Mouse (Mus musculus): ENCODE measurements at regions not wholly inside any gene's neighbourhood (a gene's known extent, or its start where the extent isn't known, plus 50 kb on each side); places are given as distances from the start of the nearest gene placed in this dataset.
"Not testable (repeated sequence)": the region's sequence is repeated elsewhere in the genome, so short reads cannot be mapped to it uniquely, and the experiment has no call there.

- no peaks in the 10 kb centered on the region for H3K4me1 ChIP-seq (replicated peaks; ENCODE audit: control insufficient read depth, insufficient read depth, low read length)
- no peak for ATAC-seq
- WGBS = 74% methylated on average over 6 of the region's 6 CpGs
- H3K4me2 ChIP-seq (replicated peaks; ENCODE audit: low read depth) = no peak overlapping the region
- H3K36me3 ChIP-seq (ENCODE audit: control insufficient read depth, insufficient read depth) = no peaks in the 10 kb centered on the region
- H3K27ac ChIP-seq (ENCODE audit: low read depth, low read length) = no peak overlapping the region
- TF ChIP-seq CTCF (IDR thresholded peaks at IDR 0.05; ENCODE audit: low read depth) = no peak
- no peaks in the 10 kb centered on the region for H3K9me3 ChIP-seq (ENCODE audit: control insufficient read depth)
- H3K9ac ChIP-seq (ENCODE audit: low read depth, low read length) = no peak overlapping the region
- no peaks in the 10 kb centered on the region for H3K27me3 ChIP-seq (replicated peaks; ENCODE audit: control insufficient read depth, insufficient read depth, low read length)
- H3K4me3 ChIP-seq (ENCODE audit: low read depth, low read length) = no peak overlapping the region
These were observed 71.1 kb upstream of the Ezr start for GRCm38 (mm10) chr17:6853641-6854040.

GRCm38 (mm10) chr17:6852177-6852947 lies 69.8 kb upstream of the Ezr start:
- Histone ChIP-seq H3K4me2 (replicated peaks; ENCODE audit: low read depth) (no peak overlapping the region), H3K27me3 (replicated peaks; ENCODE audit: control insufficient read depth, insufficient read depth, low read length) (no peaks in the 10 kb centered on the region), H3K36me3 (ENCODE audit: control insufficient read depth, insufficient read depth) (no peaks in the 10 kb centered on the region), H3K27ac (ENCODE audit: low read depth, low read length) (no peak overlapping the region), H3K4me3 (ENCODE audit: low read depth, low read length) (no peak overlapping the region), H3K4me1 (replicated peaks; ENCODE audit: control insufficient read depth, insufficient read depth, low read length) (no peaks in the 10 kb centered on the region), H3K9ac (ENCODE audit: low read depth, low read length) (no peak overlapping the region), H3K9me3 (ENCODE audit: control insufficient read depth) (no peaks in the 10 kb centered on the region)
- peak; percentile 28; the same call in 1 of the 2 replicates for ATAC-seq
- 53% methylated on average over 11 of the region's 11 CpGs for WGBS
- TF ChIP-seq CTCF (IDR thresholded peaks at IDR 0.05; ENCODE audit: low read depth) = peak; percentile 57

GRCm38 (mm10) chr17:6850513-6850912 lies 67.9 kb upstream of the Ezr start:
- no peak overlapping the region for H3K9ac ChIP-seq (ENCODE audit: low read depth, low read length)
- no peak for TF ChIP-seq CTCF (IDR thresholded peaks at IDR 0.05; ENCODE audit: low read depth)

GRCm38 (mm10) chr17:6841781-6842465 lies 59.3 kb upstream of the Ezr start:
- not testable (repeated sequence) for H3K36me3 ChIP-seq (ENCODE audit: control insufficient read depth, insufficient read depth); H3K27me3 ChIP-seq (replicated peaks; ENCODE audit: control insufficient read depth, insufficient read depth, low read length); H3K9ac ChIP-seq (ENCODE audit: low read depth, low read length); H3K9me3 ChIP-seq (ENCODE audit: control insufficient read depth); H3K4me1 ChIP-seq (replicated peaks; ENCODE audit: control insufficient read depth, insufficient read depth, low read length); H3K4me3 ChIP-seq (ENCODE audit: low read depth, low read length); ATAC-seq; H3K27ac ChIP-seq (ENCODE audit: low read depth, low read length); H3K4me2 ChIP-seq (replicated peaks; ENCODE audit: low read depth)
- WGBS = 83% methylated on average over 19 of the region's 19 CpGs

More at GRCm38 (mm10) chr17:6850513-6850912, 67.9 kb upstream of the Ezr start:
- Histone ChIP-seq H3K4me2 (replicated peaks; ENCODE audit: low read depth) (no peak overlapping the region), H3K27me3 (replicated peaks; ENCODE audit: control insufficient read depth, insufficient read depth, low read length) (no peaks in the 10 kb centered on the region), H3K27ac (ENCODE audit: low read depth, low read length) (no peak overlapping the region), H3K36me3 (ENCODE audit: control insufficient read depth, insufficient read depth) (no peaks in the 10 kb centered on the region), H3K4me3 (ENCODE audit: low read depth, low read length) (no peak overlapping the region), H3K4me1 (replicated peaks; ENCODE audit: control insufficient read depth, insufficient read depth, low read length) (no peaks in the 10 kb centered on the region), H3K9me3 (ENCODE audit: control insufficient read depth) (no peaks in the 10 kb centered on the region)
- no peak for ATAC-seq

GRCm38 (mm10) chr17:6835333-6835916 lies 52.8 kb upstream of the Ezr start:
- no peak overlapping the region for H3K4me3 ChIP-seq (ENCODE audit: low read depth, low read length)
- H3K9ac ChIP-seq (ENCODE audit: low read depth, low read length) = no peak overlapping the region
- WGBS = 20% methylated on average over 7 of the region's 7 CpGs
- no peak for TF ChIP-seq CTCF (IDR thresholded peaks at IDR 0.05; ENCODE audit: low read depth)
- H3K9me3 ChIP-seq (ENCODE audit: control insufficient read depth) = no peaks in the 10 kb centered on the region
- H3K36me3 ChIP-seq (ENCODE audit: control insufficient read depth, insufficient read depth) = no peaks in the 10 kb centered on the region
- ATAC-seq = peak; percentile 69
- no peaks in the 10 kb centered on the region for H3K27me3 ChIP-seq (replicated peaks; ENCODE audit: control insufficient read depth, insufficient read depth, low read length)
- no peaks in the 10 kb centered on the region for H3K4me1 ChIP-seq (replicated peaks; ENCODE audit: control insufficient read depth, insufficient read depth, low read length)
- H3K4me2 ChIP-seq (replicated peaks; ENCODE audit: low read depth) = no peak overlapping the region
- H3K27ac ChIP-seq (ENCODE audit: low read depth, low read length) = peak overlapping the region; percentile 41

All from intestine, postnatal 0 days (tissue).